Mouse (Mus musculus) lung, embryonic 16.5 days (tissue): ENCODE data around the gene Fxyd5. TPM values are rescaled to one million over a fixed set of nuclear protein-coding genes. Genes with fewer than 3 reads are reported as not detected.

Experiments
- ATAC-seq: fragments of 200-750 bp; cut with Nextera tagmentation; 2 replicates; pipeline ENCODE4 v1.8.0; 2017; ENCODE audit warnings: low read depth, mild to moderate bottlenecking, moderate library complexity
- H3K27ac ChIP-seq: fragments of 300-500 bp; sonication (generic); 2 replicates; pipeline ENCODE4 v1.5.1; 2014; ENCODE audit warnings: mild to moderate bottlenecking, control low read depth, low read length
- H3K27me3 ChIP-seq: fragments of 300-500 bp; sonication (generic); 2 replicates; pipeline ENCODE4 v1.6.1; 2014; ENCODE audit warnings: low read depth, low read length, mixed read lengths; ENCODE audit not compliant: control insufficient read depth, insufficient read depth
- H3K36me3 ChIP-seq: fragments of 300-500 bp; sonication (generic); 2 replicates; pipeline ENCODE4 v1.6.1; 2014; ENCODE audit warnings: low read length; ENCODE audit not compliant: control insufficient read depth, insufficient read depth
- H3K4me1 ChIP-seq: fragments of 300-500 bp; sonication (generic); replicated peaks from 2 replicates; pipeline ENCODE4 v1.6.1; 2014; ENCODE audit warnings: low read length, mixed read lengths; ENCODE audit not compliant: control insufficient read depth, insufficient read depth
- H3K4me2 ChIP-seq: fragments of 300-500 bp; sonication (generic); 2 replicates; pipeline ENCODE4 v1.6.1; 2014; ENCODE audit warnings: low read depth, low read length, control low read depth
- H3K4me3 ChIP-seq: fragments of 300-500 bp; sonication (generic); 2 replicates; pipeline ENCODE4 v1.5.1; 2014; ENCODE audit warnings: mild to moderate bottlenecking, low read length, control low read depth
- H3K9ac ChIP-seq: fragments of 300-500 bp; sonication (generic); 2 replicates; pipeline ENCODE4 v1.6.1; 2014; ENCODE audit warnings: low read length, control low read depth
- H3K9me3 ChIP-seq: fragments of 300-500 bp; sonication (generic); 2 replicates; pipeline ENCODE4 v1.6.1; 2016; ENCODE audit warnings: low read length; ENCODE audit not compliant: control insufficient read depth
- WGBS: fragments of 180-500 bp; shearing (Covaris S2); extraction: QIAGEN DNeasy Blood & Tissue Kit; methylation state at CpG from one replicate; pipeline ENCODE4 v1.1.7; 2014; 5-methylcytosine and 5-hydroxymethylcytosine counted together
- polyA plus RNA-seq: library from polyadenylated mRNA; unstranded; fragments of >200 nt; fragmentation: Nextera tagmentation; extraction: Ambion mirVana; gene quantifications from 2 replicates; pipeline ENCODE4 v1.2.1, GENCODE M21; 2015

The Fxyd5 gene
- polyA plus RNA-seq, 1 experiment from 2014 or later, result 62.1 TPM

- H3K27ac ChIP-seq, result no peak overlapping the region
- H3K4me2 ChIP-seq, result no peak overlapping the region
- no peak overlapping the region for H3K9ac ChIP-seq
- WGBS, result 43% methylated on average over 1 of the region's 1 CpGs
- ATAC-seq, result no peak
- H3K4me1 ChIP-seq, result peaks cover 17% of the 10 kb centered on the region
- H3K36me3 ChIP-seq, result no peaks in the 10 kb centered on the region
- H3K27me3 ChIP-seq, result no peaks in the 10 kb centered on the region
- no peaks in the 10 kb centered on the region for H3K9me3 ChIP-seq
- H3K4me3 ChIP-seq, result no peak overlapping the region
Measured at GRCm38 (mm10) chr7:31081106-31081505, 38.8 kb upstream of the Fxyd5 start.

- Histone ChIP-seq H3K4me3 (no peak overlapping the region), H3K27me3 (no peaks in the 10 kb centered on the region), H3K27ac (no peak overlapping the region), H3K4me2 (no peak overlapping the region), H3K36me3 (no peaks in the 10 kb centered on the region), H3K9me3 (no peaks in the 10 kb centered on the region), H3K9ac (no peak overlapping the region), H3K4me1 (peaks cover 17% of the 10 kb centered on the region)
- 71% methylated on average over 3 of the region's 3 CpGs for WGBS
- ATAC-seq, result no peak
Measured at GRCm38 (mm10) chr7:31080611-31081010, 38.3 kb upstream of the Fxyd5 start.

GRCm38 (mm10) chr7:31079670-31080069 lies 37.4 kb upstream of the Fxyd5 start:
- H3K36me3 ChIP-seq, result no peaks in the 10 kb centered on the region
- H3K27me3 ChIP-seq, result no peaks in the 10 kb centered on the region
- no peak overlapping the region for H3K9ac ChIP-seq
- no peak for ATAC-seq
- peaks cover 14% of the 10 kb centered on the region for H3K4me1 ChIP-seq
- H3K4me3 ChIP-seq, result no peak overlapping the region
- H3K27ac ChIP-seq, result no peak overlapping the region
- H3K9me3 ChIP-seq, result no peaks in the 10 kb centered on the region
- H3K4me2 ChIP-seq, result no peak overlapping the region
- WGBS, result 84% methylated on average over 8 of the region's 8 CpGs

GRCm38 (mm10) chr7:31077885-31078445 lies 35.7 kb upstream of the Fxyd5 start:
- no peaks in the 10 kb centered on the region for H3K36me3 ChIP-seq
- H3K4me2 ChIP-seq, result no peak overlapping the region
- no peaks in the 10 kb centered on the region for H3K27me3 ChIP-seq
- no peak overlapping the region for H3K4me3 ChIP-seq
- 36% methylated on average over 5 of the region's 5 CpGs for WGBS
- no peaks in the 10 kb centered on the region for H3K9me3 ChIP-seq
- H3K9ac ChIP-seq, result no peak overlapping the region
- peaks cover 15% of the 10 kb centered on the region for H3K4me1 ChIP-seq
- H3K27ac ChIP-seq, result no peak overlapping the region
- peak; percentile 35; the same call in 1 of the 2 replicates for ATAC-seq

- H3K4me3 ChIP-seq, result no peak overlapping the region
- no peak for ATAC-seq
- WGBS, result 42% methylated on average over 6 of the region's 6 CpGs
- no peaks in the 10 kb centered on the region for H3K27me3 ChIP-seq
- H3K9ac ChIP-seq, result no peak overlapping the region
- no peak overlapping the region for H3K4me2 ChIP-seq
- H3K36me3 ChIP-seq, result no peaks in the 10 kb centered on the region
- H3K4me1 ChIP-seq, result peaks cover 15% of the 10 kb centered on the region
- H3K27ac ChIP-seq, result no peak overlapping the region
- H3K9me3 ChIP-seq, result no peaks in the 10 kb centered on the region
Measured at GRCm38 (mm10) chr7:31077470-31077869, 35.2 kb upstream of the Fxyd5 start.

GRCm38 (mm10) chr7:31076492-31076891 lies 34.2 kb upstream of the Fxyd5 start, which contains the start of gene Fxyd3:
Gene Fxyd3 (minus strand): TSS chr7:31076704.
- Histone ChIP-seq H3K9ac (peak within 1 kb of the TSS; percentile 42), H3K4me2 (peak within 1 kb of the TSS; percentile 44), H3K9me3 (no peaks in the 10 kb centered on the region), H3K27ac (peak within 1 kb of the TSS; percentile 33), H3K36me3 (no peaks in the 10 kb centered on the region), H3K4me3 (peak within 1 kb of the TSS; percentile 34), H3K4me1 (peaks cover 19% of the 10 kb centered on the region), H3K27me3 (no peaks in the 10 kb centered on the region)
- 34% methylated on average over 5 of the region's 5 CpGs for WGBS
- peak; percentile 86 for ATAC-seq

- Histone ChIP-seq H3K27ac (0 out of 2 replicates have a peak overlapping the region, but pooled peaks have one; percentile 18), H3K4me2 (no peak overlapping the region), H3K27me3 (no peaks in the 10 kb centered on the region), H3K4me3 (no peak overlapping the region), H3K4me1 (peaks cover 19% of the 10 kb centered on the region), H3K9ac (no peak overlapping the region), H3K36me3 (no peaks in the 10 kb centered on the region), H3K9me3 (no peaks in the 10 kb centered on the region)
- WGBS, result 60% methylated on average over 5 of the region's 5 CpGs
- ATAC-seq, result no peak
Measured at GRCm38 (mm10) chr7:31074713-31075069, 32.4 kb upstream of the Fxyd5 start.

GRCm38 (mm10) chr7:31074061-31074712 lies 31.9 kb upstream of the Fxyd5 start:
- peak; percentile 34; the same call in 1 of the 2 replicates for ATAC-seq
- no peak overlapping the region for H3K4me3 ChIP-seq
- WGBS, result 58% methylated on average over 7 of the region's 7 CpGs

GRCm38 (mm10) chr7:31073546-31073945 lies 31.3 kb upstream of the Fxyd5 start:
- Histone ChIP-seq H3K4me3 (no peak overlapping the region), H3K4me1 (peaks cover 19% of the 10 kb centered on the region), H3K9me3 (no peaks in the 10 kb centered on the region), H3K36me3 (no peaks in the 10 kb centered on the region), H3K27me3 (no peaks in the 10 kb centered on the region), H3K27ac (no peak overlapping the region), H3K9ac (no peak overlapping the region), H3K4me2 (no peak overlapping the region)
- no peak for ATAC-seq

More at GRCm38 (mm10) chr7:31074061-31074712, 31.9 kb upstream of the Fxyd5 start:
- Histone ChIP-seq H3K9ac (no peak overlapping the region), H3K36me3 (no peaks in the 10 kb centered on the region), H3K4me2 (no peak overlapping the region), H3K9me3 (no peaks in the 10 kb centered on the region), H3K27me3 (no peaks in the 10 kb centered on the region), H3K4me1 (peaks cover 19% of the 10 kb centered on the region), H3K27ac (0 out of 2 replicates have a peak overlapping the region, but pooled peaks have one; percentile 18)
